Mouse (Mus musculus): Measurements from ENCODE around the gene Gm10271.

Gene Gm10271

DNA sequence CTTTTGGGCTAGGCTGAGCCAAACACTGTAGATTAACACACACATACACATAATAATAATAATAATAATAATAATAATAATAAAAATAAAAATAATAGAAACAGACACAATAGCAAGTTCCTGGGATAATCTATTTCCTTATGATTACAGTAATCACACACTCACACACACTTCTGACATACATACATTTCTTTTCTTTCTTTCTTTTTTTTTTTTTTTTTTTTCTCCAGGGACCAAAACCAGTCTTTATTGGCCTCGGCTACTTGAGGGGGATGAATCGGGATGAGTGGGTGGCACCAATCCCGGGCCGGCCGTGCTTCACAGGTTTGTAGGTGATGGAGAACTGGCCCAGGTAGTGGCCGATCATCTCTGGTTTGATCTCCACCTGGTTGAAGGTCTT lies at the start of gene Gm10271:
Gene Gm10271, minus strand, starts transcription at position 101 of the 400 bp plus-strand sequence.
- in situ Hi-C loops (cut with MboI; ENCODE audit: unreplicated experiment in 2 of 2): no loop called here

DNA sequence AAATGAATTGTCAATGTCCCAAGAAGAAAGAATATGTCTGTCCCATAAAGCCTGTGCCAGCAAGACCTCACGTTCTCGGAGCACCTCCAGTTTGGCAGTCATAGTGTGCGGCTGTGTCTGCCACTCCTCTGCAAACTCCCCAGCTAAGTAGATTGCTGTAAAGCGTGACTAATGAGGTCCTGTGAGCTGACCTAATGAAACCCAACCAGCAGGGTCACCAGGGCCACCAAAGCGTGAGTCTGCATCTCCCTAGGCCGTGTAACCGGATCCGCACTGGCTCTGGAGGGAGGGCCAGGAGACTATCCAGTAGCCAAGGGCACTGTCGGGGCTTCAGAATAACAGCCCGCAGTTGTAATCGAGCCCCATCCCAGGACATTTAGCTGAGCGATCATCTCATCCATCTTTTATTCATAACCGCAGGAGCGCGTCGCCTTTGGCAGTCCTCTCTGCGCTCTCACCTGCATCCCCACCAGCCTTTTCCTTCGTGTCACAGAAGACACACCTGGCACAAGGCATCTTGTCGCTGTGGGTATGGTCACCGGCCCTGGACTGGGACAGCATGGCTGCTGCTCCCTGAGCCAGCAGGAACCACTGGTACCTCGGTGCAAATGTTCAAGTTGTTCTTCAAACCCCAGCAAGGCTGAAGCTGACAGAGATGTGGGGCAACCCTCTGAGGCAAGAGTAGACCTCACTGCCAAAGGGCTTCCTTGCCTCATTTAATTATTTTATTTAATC lies 48.8 kb upstream of the Gm10271 start:
- in situ Hi-C loops (cut with MboI; ENCODE audit: unreplicated experiment in 2 of 2): no loop called here

DNA sequence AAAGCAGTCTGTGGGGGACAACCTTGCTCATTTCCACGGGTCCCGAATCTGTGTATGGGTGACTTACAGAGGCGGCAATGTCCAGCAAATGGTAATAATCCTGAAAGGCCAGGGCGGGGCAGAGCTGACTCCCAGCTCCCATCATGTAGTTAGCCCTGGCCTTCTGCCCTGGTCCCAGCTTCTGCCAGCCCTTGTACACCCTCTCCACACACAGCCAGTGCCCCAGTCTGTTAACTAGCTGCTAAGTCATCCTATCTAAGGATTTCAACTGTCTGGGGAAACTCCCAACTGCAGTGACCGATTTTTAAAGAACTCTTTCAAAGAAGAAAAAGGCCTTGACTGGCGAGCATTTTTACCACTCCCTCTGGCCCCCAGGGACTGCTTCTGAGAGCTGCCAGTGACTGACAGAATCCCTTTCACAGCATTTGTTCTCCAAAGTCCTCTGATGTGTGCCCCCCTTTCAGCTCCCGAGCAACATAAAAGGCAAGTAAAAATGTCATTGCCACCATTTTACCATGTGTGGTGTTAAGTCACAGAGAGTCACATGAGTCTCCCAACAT lies 46.0 kb upstream of the Gm10271 start:
- in situ Hi-C loops (cut with MboI; ENCODE audit: unreplicated experiment in 2 of 2): no loop called here

DNA sequence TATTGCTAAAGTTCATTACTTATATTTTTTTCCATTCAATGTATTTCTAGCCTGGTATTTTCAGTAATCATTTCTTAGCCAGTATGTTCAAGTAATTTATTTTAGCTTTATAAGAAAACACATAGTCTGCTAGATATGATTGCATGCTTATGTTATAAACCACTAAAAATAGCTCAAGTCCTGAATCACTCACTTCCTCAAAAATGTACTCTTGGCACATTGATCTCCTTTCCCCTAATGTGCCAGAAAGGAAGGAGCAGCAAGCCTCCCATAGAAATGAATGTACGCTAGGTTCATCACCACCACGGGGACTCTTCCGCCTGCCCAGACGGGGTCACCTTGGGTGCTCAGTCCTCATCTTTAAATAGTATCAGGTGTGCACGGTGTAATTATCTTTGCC lies 42.2 kb upstream of the Gm10271 start:
- in situ Hi-C loops (cut with MboI; ENCODE audit: unreplicated experiment in 2 of 2): no loop called here

DNA sequence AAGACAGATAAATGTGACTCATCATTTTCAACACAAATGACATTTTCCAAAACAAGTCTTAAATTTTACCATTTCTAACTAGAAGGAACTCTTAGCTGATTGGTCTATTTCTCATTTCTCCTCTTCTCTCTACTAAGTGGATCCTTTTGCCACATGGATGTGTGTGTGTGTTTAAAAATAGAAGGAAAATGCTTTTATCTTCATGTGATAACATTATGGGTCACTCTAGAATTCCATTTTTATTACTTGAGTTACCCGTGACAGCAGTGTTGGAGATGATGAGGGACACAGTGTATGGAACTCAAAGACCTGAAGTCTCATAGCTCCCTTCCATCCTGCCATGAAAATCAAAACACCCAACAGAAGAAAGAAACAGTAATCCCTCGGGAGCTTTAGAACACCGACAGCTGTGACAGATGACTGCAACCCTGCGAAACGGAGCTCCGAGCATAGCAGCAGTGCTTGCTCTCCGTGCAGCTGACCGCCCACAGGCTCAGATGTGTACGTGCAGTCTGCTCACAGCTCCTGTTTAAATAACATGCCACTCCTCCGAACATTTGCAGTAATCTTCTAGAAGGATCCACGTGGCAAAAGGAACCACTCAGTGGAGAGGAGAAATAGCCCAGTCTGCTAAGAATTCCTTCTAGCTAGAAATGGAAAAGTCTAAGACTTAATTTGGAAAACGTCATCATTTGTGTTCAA lies 41.4 kb upstream of the Gm10271 start:
- in situ Hi-C loops (cut with MboI; ENCODE audit: unreplicated experiment in 2 of 2): no loop called here

DNA sequence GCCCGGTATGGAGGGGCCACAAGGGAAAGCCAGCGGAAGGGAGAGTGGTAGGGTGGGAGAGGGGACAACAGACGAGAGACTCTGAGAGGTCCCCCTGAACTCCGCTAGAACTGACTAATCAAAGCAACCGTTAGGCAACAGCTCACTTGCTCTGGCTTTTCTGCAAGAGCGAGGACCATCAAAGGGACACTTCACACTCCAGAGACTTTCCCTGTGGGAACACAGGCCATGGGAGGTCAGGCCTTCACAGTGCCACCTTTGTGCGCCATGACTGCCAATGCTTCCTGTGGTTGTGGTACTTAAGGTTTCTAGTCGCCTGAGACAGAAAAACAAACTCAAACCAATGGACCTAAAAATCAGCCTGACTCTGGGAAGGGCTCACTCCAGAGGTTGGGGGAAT lies 38.6 kb upstream of the Gm10271 start:
- in situ Hi-C loops (cut with MboI; ENCODE audit: unreplicated experiment in 2 of 2): no loop called here

DNA sequence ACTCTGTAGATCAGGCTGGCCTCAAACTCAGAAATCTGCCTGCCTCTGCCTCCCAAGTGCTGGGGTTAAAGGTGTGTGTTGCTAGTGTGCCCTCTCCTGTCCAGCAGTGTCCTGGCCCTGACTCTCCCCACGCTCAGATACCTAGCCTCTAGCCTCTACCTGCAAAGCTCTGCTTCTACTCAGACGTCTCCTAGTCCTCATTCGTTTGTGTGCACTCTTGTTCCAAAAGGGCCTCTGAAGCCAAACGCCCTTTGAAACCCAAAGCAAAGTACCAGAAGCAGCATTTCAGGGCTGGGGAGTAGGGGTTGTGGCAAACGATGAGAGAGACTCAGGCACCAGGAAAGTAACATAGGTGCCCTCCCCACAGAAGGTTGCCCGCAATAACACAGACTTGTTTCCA lies 37.3 kb upstream of the Gm10271 start:
- in situ Hi-C loops (cut with MboI; ENCODE audit: unreplicated experiment in 2 of 2): no loop called here

DNA sequence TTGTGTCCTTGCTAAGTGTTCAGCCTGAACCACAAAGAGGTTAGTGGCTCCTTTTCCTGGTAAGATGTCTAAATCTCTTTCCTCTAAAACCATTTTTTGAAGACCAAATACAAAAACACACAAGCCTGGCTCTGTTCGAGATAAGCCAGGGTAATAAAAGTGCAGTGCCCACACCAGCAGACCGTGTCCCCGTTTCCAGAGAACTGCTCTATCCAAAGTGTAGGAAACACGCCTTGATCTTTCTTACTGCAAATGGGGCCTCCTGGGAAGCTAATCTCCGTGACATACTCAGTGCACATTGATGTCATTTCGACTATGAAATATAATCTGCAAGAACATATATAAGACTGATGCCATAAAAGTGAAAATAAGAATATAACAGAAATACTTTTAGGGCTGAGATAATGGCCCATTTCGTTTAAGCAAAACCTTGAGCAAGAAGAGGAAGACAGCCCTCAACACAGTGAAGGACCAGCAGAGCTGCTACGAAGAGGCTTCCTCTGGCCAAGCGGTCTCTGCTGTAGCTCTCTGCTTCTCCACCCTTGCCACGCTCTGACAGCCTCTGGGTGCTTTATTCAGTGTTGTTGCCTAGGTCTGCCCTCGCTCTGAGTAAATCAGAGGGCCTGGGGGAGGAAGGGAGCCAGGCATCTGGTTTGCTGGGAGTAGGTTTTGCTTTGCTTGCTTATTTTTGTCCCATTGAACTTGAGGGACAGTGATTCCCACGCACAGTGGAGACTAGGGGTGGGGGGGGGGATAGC lies 33.5 kb upstream of the Gm10271 start:
- in situ Hi-C loops (cut with MboI; ENCODE audit: unreplicated experiment in 2 of 2): no loop called here

DNA sequence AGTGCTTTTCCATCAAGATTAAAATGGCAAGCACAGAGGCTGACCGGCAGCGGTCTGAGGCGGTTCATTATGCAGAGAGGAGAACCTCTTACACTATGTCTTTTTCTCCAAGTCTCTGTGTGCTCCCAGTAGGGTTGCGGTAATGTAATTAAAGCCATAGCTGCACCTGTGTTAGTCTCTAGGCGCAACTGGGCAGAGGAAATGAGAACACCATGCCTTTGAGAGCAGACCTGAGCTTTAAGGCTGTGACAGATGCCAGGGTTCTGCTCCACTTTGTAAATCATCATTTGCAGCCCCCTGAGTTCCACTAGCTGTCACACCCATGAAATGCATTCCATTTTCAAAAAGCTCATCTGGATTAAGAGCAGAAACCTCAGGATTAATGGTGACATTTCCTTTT lies 32.3 kb upstream of the Gm10271 start:
- in situ Hi-C loops (cut with MboI; ENCODE audit: unreplicated experiment in 2 of 2): no loop called here

DNA sequence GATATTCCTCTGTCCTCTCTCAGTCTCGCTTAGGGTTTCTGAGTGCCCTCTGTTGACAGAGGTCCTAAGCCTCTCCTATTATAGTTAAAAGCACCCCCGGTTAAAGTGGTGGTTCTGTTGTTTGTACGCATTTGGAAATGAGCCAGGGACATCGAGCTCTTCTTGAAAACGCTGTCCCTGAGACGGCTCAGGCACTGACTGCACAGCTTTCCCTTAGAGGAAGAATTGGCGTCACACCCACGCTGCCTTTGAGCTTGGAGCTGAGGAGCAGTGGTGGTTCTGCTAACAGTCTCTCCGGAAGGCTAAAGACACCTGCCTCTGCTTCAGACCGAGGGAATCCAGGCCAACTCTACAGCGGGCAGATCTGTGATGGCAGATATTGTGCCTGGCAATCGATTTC lies 28.6 kb upstream of the Gm10271 start:
- in situ Hi-C loops (cut with MboI; ENCODE audit: unreplicated experiment in 2 of 2): no loop called here

DNA sequence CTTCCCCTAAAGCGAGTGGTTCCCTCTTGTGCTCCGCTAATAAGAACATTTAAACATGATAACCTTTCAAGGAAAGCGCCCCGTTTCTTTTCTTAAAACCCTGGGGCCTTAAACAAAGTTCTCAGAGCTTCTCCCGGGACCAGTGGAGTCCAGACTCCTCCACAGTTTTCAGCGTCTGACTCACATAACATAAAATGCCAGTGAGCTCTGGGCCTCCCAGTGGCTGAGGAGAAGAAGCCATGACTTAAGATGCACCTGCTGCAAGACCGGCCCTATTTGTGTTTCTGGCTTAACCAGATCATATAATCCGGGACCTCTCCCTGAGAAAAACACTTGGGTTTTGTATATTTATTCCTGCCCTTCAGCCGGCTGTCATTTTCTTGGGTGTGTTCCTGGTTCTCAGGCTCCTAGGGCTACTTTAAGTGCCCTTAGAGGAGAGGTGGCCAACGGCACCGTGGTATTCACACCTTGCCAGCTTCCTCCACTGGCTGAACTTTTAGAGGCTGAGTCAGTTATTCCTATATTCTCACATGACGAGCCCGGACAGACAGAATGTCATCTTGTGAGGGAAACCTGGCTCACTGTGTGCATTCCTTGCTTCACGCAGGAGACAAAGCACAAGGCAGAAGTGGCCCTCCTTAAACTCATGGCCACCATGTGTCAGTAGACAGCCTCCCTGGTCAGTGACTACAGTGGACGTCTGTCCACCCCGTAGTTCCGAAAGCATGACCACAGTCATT lies 26.5 kb upstream of the Gm10271 start:
- in situ Hi-C loops (cut with MboI; ENCODE audit: unreplicated experiment in 2 of 2): no loop called here

DNA sequence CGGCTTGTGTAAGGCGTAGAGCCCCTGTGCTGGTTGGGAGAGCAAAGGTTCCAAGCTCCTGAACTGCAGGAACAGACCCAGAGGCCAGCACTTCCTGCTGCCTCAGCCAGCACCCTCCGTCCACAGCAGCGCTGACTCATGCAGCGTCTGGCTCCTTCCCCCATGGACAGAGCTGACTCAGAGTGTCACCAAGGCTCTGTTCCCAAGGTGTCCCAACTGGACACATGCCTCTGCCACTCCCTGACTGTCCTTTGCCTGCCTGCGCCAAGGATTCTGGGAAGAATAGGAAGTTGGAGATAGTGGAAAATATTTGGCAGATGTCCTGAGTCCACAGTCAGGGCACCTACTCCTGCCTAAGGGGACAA lies 23.8 kb upstream of the Gm10271 start:
- in situ Hi-C loops (cut with MboI; ENCODE audit: unreplicated experiment in 2 of 2): no loop called here

DNA sequence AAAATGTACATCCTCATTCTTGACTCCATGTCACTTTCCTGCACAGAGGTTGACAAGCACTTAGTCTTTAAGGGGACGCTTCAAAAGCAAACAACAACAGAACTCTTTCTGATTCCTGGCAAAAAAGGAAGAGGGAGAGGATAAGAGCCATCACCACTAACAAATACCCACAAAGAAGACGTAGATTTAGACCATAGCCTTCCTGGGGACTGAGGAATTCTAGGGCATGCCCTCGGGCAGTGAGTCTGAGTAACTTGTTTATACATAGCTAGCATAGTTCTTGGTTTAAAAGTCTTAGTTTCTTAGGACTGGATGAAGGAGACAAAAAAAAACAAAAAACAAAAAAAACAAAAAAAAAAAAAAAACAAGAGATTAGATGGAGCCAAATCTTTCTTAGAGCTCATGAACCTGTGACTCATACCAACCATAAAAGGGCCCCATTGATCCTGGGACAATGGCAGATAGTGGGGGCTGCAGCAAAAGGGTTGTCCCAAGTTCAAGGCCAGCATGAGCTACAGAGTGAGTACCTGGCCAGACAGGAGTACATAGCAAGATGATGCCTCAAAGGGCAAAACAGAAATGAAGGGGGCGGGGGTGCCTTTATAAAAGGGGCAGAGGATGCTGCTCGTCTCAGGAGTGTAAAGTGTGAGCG lies 23.3 kb upstream of the Gm10271 start:
- in situ Hi-C loops (cut with MboI; ENCODE audit: unreplicated experiment in 2 of 2): no loop called here

DNA sequence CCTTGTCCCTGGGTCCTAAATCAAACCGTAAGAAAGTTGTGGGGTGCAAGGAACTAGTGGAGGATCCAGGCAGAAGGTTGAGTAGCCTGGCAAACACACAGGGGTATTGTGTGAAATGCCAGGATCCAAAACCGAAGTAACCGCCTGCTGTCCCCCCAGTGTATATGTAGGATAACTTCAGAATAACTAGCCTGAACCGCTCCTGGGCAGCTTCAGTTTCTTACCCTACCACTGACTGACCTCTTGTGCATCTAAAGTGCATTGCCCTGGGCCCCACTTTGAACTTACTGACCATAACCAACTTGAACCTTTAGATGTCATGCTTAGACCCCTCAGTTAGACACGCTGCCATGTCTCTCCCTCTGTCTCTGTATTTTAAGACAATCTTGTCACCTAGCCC lies 22.8 kb upstream of the Gm10271 start:
- in situ Hi-C loops (cut with MboI; ENCODE audit: unreplicated experiment in 2 of 2): no loop called here

DNA sequence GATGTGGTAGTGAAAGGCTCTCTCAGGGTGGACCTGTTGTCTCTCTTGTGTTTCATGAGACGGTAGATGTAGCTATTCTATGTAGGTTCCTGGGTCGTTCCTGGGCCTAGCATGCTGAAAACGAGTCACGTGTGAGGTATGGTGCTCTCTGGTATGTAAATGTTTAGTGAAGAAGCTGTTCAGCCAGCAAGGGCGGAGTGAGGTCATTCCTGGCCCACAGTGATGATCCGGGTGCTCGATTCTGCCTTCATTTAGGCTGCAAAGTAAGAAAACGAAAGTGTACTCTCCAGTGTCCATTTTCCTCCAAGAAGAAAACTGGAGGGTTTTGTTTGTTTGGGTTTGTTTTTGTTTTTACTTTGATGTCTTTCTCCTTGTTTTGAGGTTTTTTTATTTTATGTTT lies 21.6 kb upstream of the Gm10271 start:
- in situ Hi-C loops (cut with MboI; ENCODE audit: unreplicated experiment in 2 of 2): no loop called here

DNA sequence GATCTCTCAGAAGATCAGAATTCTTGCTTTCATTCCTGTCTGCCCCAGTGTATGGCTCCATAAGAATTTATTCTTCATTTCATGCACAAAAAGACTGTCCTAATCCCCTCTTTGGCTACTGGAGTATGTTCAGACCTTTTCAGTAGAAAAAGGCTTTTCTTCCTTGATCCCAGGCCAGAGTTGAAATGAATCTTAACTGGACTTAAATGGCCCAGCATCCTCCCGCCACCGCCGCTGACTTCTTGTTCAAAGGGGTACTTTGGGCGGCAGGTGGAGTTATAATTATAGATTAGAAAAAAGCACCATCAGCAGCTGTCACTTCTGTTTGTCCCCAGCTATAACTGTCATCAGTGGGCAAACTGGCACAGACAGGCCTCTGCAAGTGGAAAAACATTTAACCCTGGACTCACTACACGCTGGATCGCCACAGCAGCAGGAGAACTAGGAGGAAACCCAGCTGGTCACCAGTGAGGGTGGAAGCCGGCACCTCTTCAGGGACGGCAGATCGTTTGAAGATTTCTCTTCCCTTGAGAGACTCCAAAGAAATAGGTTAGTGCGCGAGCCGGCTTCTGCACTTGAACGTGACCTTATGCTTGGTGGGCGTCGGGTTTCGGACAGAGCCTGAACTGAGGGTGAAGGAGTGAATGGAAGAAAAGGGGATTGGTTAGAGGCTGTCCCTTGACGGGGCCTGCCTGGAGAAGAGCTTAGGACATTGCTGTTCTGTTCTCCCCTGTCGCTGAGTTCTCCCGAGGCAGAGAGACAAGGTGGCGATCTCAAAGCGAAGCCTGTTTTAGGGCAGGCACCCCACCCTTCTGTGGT lies 14.1 kb upstream of the Gm10271 start, which contains the start of gene Best3:
Gene Best3, plus strand, starts transcription at position 51 of the 819 bp plus-strand sequence.
- in situ Hi-C loops (cut with MboI; ENCODE audit: unreplicated experiment in 2 of 2): no loop called here

DNA sequence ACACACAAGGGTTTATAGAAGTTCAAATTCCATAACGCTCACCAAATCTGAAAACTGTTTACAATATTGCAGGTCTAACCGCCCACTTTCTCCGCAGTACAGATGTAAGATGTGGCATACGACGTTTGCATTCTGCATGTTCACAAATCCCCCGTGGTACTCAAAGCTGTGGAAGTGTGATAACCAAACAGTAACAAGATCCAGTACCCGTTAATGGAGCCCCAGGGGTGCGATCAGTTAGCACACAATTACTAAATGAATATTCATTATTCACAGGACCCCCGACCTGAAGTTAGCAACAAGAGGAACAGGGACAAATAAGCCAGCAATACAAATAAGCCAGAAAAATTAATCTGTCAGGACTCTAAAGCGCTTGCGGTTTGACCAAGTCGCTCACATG lies 12.4 kb upstream of the Gm10271 start:
- in situ Hi-C loops (cut with MboI; ENCODE audit: unreplicated experiment in 2 of 2): loop anchor here (5.0 kb wide), 2 partner anchors 47 to 52 kb away; no protein-coding TSS in a partner anchor

DNA sequence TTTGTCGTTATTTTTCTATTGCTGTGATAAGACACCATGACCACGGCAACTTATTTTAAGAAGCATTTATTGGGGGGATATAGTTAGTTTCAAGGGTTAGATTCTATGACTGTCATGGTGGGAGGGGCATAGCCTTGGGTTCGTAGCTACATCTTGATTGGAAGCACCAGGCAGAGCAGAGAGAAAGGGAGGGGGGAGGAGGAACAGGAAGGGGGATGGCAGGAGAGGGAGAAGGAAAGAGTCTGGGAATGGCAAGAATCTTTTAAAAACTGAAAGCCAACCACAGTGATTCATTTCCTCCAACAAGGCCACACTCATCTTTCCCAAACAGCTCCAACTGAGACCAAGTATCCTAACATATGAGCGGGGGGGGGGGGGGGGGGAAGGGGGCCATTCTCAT lies 10.1 kb upstream of the Gm10271 start:
- in situ Hi-C loops (cut with MboI; ENCODE audit: unreplicated experiment in 2 of 2): loop anchor here (5.0 kb wide), 2 partner anchors 50 to 55 kb away; no protein-coding TSS in a partner anchor

DNA sequence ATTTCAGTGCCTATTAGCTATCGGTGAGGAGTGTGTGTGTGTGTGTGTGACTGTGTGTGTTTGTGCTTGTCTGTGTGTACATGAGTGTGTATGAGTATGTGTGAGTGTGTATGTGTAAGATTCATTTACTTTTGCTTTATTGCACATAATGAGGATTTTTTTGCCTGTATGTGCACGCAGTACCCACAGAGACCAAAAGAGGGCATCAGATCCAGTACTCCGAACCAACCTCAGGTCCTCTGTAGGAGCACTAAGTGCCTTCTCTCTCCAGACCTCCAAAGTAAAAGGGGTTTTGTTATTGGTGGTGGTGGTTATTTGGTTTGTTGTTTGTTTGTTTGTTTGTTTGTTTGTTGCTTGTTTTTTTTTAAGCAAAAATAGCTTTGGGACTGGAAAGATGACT lies 8.5 kb upstream of the Gm10271 start:
- in situ Hi-C loops (cut with MboI; ENCODE audit: unreplicated experiment in 2 of 2): loop anchor here (5.0 kb wide), 2 partner anchors 51 to 56 kb away; no protein-coding TSS in a partner anchor
